In the genomic region with DNA sequence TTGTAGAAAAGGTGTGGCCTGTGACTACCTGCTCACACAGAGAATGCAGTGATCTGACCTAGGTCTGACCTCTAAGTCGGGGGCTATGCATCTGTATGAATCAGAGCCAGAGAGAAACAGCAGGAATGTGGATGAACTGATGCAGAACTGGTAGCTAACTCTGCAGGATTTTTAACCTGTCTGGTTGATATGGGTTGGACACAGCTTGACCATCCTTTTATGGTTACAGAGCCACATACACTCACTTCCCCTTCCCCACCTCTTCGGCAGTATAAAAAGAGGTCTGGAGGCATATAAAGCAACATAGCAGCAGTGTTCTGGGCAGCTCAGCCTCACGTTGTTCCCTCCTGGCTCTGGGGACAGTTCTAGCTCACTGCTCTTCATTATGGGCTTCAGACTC, we compare ENCODE assay signal across 19 mouse cellular contexts. TPM values are rescaled to one million over a fixed set of nuclear protein-coding genes. Genes with fewer than 3 reads are reported as not detected.
DNase-seq lines count a peak whose midpoint lies in the region; ATAC-seq lines count a peak whose summit lies in the region.
"Had no signal": no experiment of that assay in that cellular context is flagged by ENCODE, and none has a peak within 500 bp of the region (broad histone marks: within the 10 kb centered on the region; RNA-seq: fewer than 3 reads in every experiment).

Gene Ppbp (plus strand): TSS at position 301 of the 400 bp plus-strand sequence.

- intact Hi-C loops in heart, postnatal 25 days (cut with DNase I) = no loop called here

- H3K27ac ChIP-seq in heart, embryonic 11.5 days (ENCODE audit: low read depth, low read length) = no peak within 1 kb of the TSS
- H3K27ac ChIP-seq in midbrain, embryonic 11.5 days (ENCODE audit: low read depth, low read length) = no peak within 1 kb of the TSS
- no peak within 1 kb of the TSS for H3K27ac ChIP-seq in midbrain, embryonic 14.5 days (replicated peaks; ENCODE audit: low read depth, low read length)
- H3K27ac ChIP-seq in limb, embryonic 12.5 days = no peak within 1 kb of the TSS
- H3K27ac ChIP-seq: forebrain, embryonic 15.5 days; hindbrain, postnatal 0 days; lung, embryonic 15.5 days; midbrain, embryonic 10.5 days had no signal

- H3K27me3 ChIP-seq in heart, embryonic 11.5 days (ENCODE audit: control insufficient read depth, insufficient read depth, low read length) = no peaks in the 10 kb centered on the region
- no peaks in the 10 kb centered on the region for H3K27me3 ChIP-seq in midbrain, embryonic 11.5 days (ENCODE audit: control insufficient read depth, insufficient read depth, low read length)
- no peaks in the 10 kb centered on the region for H3K27me3 ChIP-seq in midbrain, embryonic 14.5 days (ENCODE audit: control insufficient read depth, insufficient read depth, low read length)
- H3K27me3 ChIP-seq in limb, embryonic 12.5 days = peaks cover 5% of the 10 kb centered on the region
- H3K27me3 ChIP-seq: forebrain, embryonic 15.5 days; lung, embryonic 15.5 days had no signal

- H3K4me1 ChIP-seq in heart, embryonic 11.5 days (ENCODE audit: control insufficient read depth, insufficient read depth, low read length) = peaks cover 2% of the 10 kb centered on the region; the same call in 1 of the 2 replicates
- no peaks in the 10 kb centered on the region for H3K4me1 ChIP-seq in midbrain, embryonic 11.5 days (ENCODE audit: control insufficient read depth, insufficient read depth, low read length)
- no peaks in the 10 kb centered on the region for H3K4me1 ChIP-seq in midbrain, embryonic 14.5 days (ENCODE audit: control insufficient read depth, insufficient read depth, low read length)
- H3K4me1 ChIP-seq in limb, embryonic 12.5 days (replicated peaks) = no peaks in the 10 kb centered on the region
- H3K4me1 ChIP-seq: forebrain, embryonic 15.5 days; midbrain, embryonic 10.5 days had no signal

- ATAC-seq in heart, embryonic 11.5 days (replicated peaks; ENCODE audit: insufficient number of reproducible peaks, low FRiP score, low TSS enrichment) = no peak
- no peak for ATAC-seq in midbrain, embryonic 11.5 days (ENCODE audit: low FRiP score)
- no peak for ATAC-seq in midbrain, embryonic 14.5 days (ENCODE audit: low FRiP score, low TSS enrichment)
- ATAC-seq in limb, embryonic 12.5 days (ENCODE audit: insufficient number of reproducible peaks, insufficient read depth, low FRiP score, low TSS enrichment, low read depth) = no peak
- no peak for ATAC-seq in monocyte, adult 5-6 weeks (replicated peaks; ENCODE audit: insufficient number of reproducible peaks, low FRiP score, low TSS enrichment, poor library complexity, severe bottlenecking)
- ATAC-seq: forebrain, embryonic 15.5 days; hindbrain, postnatal 0 days had no signal

- WGBS in heart, embryonic 11.5 days (ENCODE audit: insufficient replicate concordance) = 47% methylated on average over 3 of the region's 3 CpGs
- 66% methylated on average over 3 of the region's 3 CpGs for WGBS in midbrain, embryonic 11.5 days
- WGBS in midbrain, embryonic 14.5 days = 71% methylated on average over 3 of the region's 3 CpGs
- WGBS in limb, embryonic 12.5 days = 44% methylated on average over 3 of the region's 3 CpGs

- no peak for DNase-seq in heart, postnatal 25 days (ENCODE audit: low spot score)
- DNase-seq in midbrain, embryonic 11.5 days (ENCODE audit: low spot score, missing footprints) = no peak
- DNase-seq in midbrain, embryonic 14.5 days = no peak
- no peak for DNase-seq in testis, postnatal 10 days (ENCODE audit: low spot score)
- DNase-seq: adrenal gland, adult 8-10 months; cerebellum, adult 2 months; kidney, adult 18-20 months; kidney, postnatal 25 days; right cerebral cortex, postnatal 25 days had no signal

- H3K4me2 ChIP-seq in heart, embryonic 11.5 days = no peak within 1 kb of the TSS
- H3K4me2 ChIP-seq in midbrain, embryonic 11.5 days = no peak within 1 kb of the TSS
- no peak within 1 kb of the TSS for H3K4me2 ChIP-seq in midbrain, embryonic 14.5 days (ENCODE audit: low read length)
- no peak within 1 kb of the TSS for H3K4me2 ChIP-seq in limb, embryonic 12.5 days
- H3K4me2 ChIP-seq: forebrain, embryonic 15.5 days; lung, embryonic 15.5 days had no signal

- no peak within 1 kb of the TSS for H3K4me3 ChIP-seq in heart, embryonic 11.5 days (ENCODE audit: low read depth, low read length)
- H3K4me3 ChIP-seq in midbrain, embryonic 11.5 days (ENCODE audit: low read depth, low read length) = no peak within 1 kb of the TSS
- H3K4me3 ChIP-seq in midbrain, embryonic 14.5 days (replicated peaks; ENCODE audit: low read depth, low read length) = no peak within 1 kb of the TSS
- H3K4me3 ChIP-seq in limb, embryonic 12.5 days (replicated peaks) = no peak within 1 kb of the TSS
- H3K4me3 ChIP-seq: forebrain, embryonic 15.5 days; lung, embryonic 15.5 days; midbrain, embryonic 10.5 days; myocyte had no signal

- H3K36me3 ChIP-seq in heart, embryonic 11.5 days (ENCODE audit: control insufficient read depth, insufficient read depth, low read length) = no peaks in the 10 kb centered on the region
- no peaks in the 10 kb centered on the region for H3K36me3 ChIP-seq in midbrain, embryonic 11.5 days (ENCODE audit: control insufficient read depth, insufficient read depth, low read length)
- H3K36me3 ChIP-seq in midbrain, embryonic 14.5 days (ENCODE audit: control insufficient read depth, insufficient read depth, low read length) = no peaks in the 10 kb centered on the region
- H3K36me3 ChIP-seq in limb, embryonic 12.5 days = no peaks in the 10 kb centered on the region
- H3K36me3 ChIP-seq: forebrain, embryonic 15.5 days; G1E; lung, embryonic 15.5 days; midbrain, embryonic 10.5 days had no signal

- H3K9me3 ChIP-seq in heart, embryonic 11.5 days (replicated peaks; ENCODE audit: control insufficient read depth, low read length) = no peaks in the 10 kb centered on the region
- H3K9me3 ChIP-seq in midbrain, embryonic 11.5 days (ENCODE audit: control insufficient read depth, low read length) = no peaks in the 10 kb centered on the region
- H3K9me3 ChIP-seq in midbrain, embryonic 14.5 days (ENCODE audit: control insufficient read depth, low read length) = no peaks in the 10 kb centered on the region
- no peaks in the 10 kb centered on the region for H3K9me3 ChIP-seq in limb, embryonic 12.5 days
- H3K9me3 ChIP-seq: forebrain, embryonic 15.5 days; G1E; lung, embryonic 15.5 days; midbrain, embryonic 10.5 days had no signal

- H3K9ac ChIP-seq in heart, embryonic 11.5 days (ENCODE audit: low read depth, low read length) = no peak within 1 kb of the TSS
- no peak within 1 kb of the TSS for H3K9ac ChIP-seq in midbrain, embryonic 11.5 days (ENCODE audit: low read length)
- no peak within 1 kb of the TSS for H3K9ac ChIP-seq in midbrain, embryonic 14.5 days (replicated peaks; ENCODE audit: low read length)
- no peak within 1 kb of the TSS for H3K9ac ChIP-seq in limb, embryonic 12.5 days (replicated peaks)
- H3K9ac ChIP-seq: forebrain, embryonic 15.5 days; lung, embryonic 15.5 days had no signal

RNA-seq across cellular contexts. Expression of gene Ppbp, which starts in this region (rescaled TPM):
- polyA plus RNA-seq in heart, embryonic 11.5 days (2014; fragmentation: Nextera tagmentation; extraction: Ambion mirVana) = 28.8 and 32.8 TPM in 2 replicates
- 10 to 100 TPM in 1 of 2 experiments, 1 to 10 TPM in 1; 5.2 to 12.8 TPM for total RNA-seq in heart, postnatal 25 days (2021)
- polyA plus RNA-seq in midbrain, embryonic 11.5 days (2014; fragmentation: Nextera tagmentation; extraction: Ambion mirVana) = 16.5 and 19.5 TPM in 2 replicates
- polyA plus RNA-seq in midbrain, embryonic 14.5 days (2014; fragmentation: Nextera tagmentation; extraction: Ambion mirVana) = 0.27 and 0.99 TPM in 2 replicates
- 12.1 and 12.8 TPM in 2 replicates for polyA plus RNA-seq in limb, embryonic 12.5 days (2016; fragmentation: Nextera tagmentation; extraction: Ambion mirVana)
- 20.7 to 327 TPM (median 26.3 TPM) in 3 replicates for total RNA-seq in monocyte, adult 5-6 weeks (2017)
- total RNA-seq: layer of hippocampus, postnatal 10 days had no signal
